Mouse (Mus musculus): Measurements from ENCODE around the gene Lcn5. TPM values are rescaled to one million over a fixed set of nuclear protein-coding genes. Genes with fewer than 3 reads are reported as not detected.

Gene Lcn5
- not detected in 2 replicates for polyA plus RNA-seq (2012)

DNA sequence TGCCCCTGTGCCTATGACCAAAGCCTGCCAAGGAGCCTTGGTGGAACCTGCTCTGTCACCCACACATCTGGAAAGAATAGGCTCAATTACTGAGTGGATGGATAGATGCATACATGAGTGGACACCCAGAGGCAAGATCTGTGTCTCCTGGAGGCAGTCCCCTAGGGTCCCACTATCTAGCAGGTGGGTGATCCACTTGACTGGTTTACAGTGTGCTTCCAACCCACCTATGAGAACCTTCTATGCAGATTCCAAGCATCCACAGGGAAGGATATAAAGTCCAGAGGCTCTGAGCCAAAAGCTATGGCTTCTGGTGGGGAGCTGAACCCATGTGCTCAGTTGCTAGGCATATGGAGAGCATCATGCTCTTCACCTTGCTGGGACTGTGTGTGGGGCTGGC is at the start of gene Lcn5:
Gene Lcn5 (plus strand): TSS at position 301 of the 400 bp plus-strand sequence.
- no peak for TF ChIP-seq GATA1 (IDR thresholded peaks at IDR 0.05; ENCODE audit: low read length)

- TF ChIP-seq GATA1 (IDR thresholded peaks at IDR 0.05; ENCODE audit: low read length) = no peak
These were observed 49.1 kb upstream of the Lcn5 start for GRCm38 (mm10) chr2:25608671-25609070.

GRCm38 (mm10) chr2:25616398-25616797 is 41.4 kb upstream of the Lcn5 start:
- TF ChIP-seq GATA1 (IDR thresholded peaks at IDR 0.05; ENCODE audit: low read length) = no peak

- no peak for TF ChIP-seq GATA1 (IDR thresholded peaks at IDR 0.05; ENCODE audit: low read length)
These were observed 40.2 kb upstream of the Lcn5 start, which contains the start of gene Ccdc183 for GRCm38 (mm10) chr2:25617578-25617977. TSS of gene Ccdc183 (minus strand) at chr2:25617678.

GRCm38 (mm10) chr2:25620386-25620785 is 37.4 kb upstream of the Lcn5 start:
- TF ChIP-seq GATA1 (IDR thresholded peaks at IDR 0.05; ENCODE audit: low read length) = no peak

- TF ChIP-seq GATA1 (IDR thresholded peaks at IDR 0.05; ENCODE audit: low read length) = no peak
These were observed 36.9 kb upstream of the Lcn5 start for GRCm38 (mm10) chr2:25620852-25621228.

GRCm38 (mm10) chr2:25621229-25622200 is 36.2 kb upstream of the Lcn5 start, which contains the start of gene Tmem141:
TSS of gene Tmem141 (minus strand) at chr2:25622005.
- no peak for TF ChIP-seq GATA1 (IDR thresholded peaks at IDR 0.05; ENCODE audit: low read length)

GRCm38 (mm10) chr2:25625986-25626385 is 31.8 kb upstream of the Lcn5 start:
- TF ChIP-seq GATA1 (IDR thresholded peaks at IDR 0.05; ENCODE audit: low read length) = no peak

- no peak for TF ChIP-seq GATA1 (IDR thresholded peaks at IDR 0.05; ENCODE audit: low read length)
These were observed 29.9 kb upstream of the Lcn5 start, which contains the start of gene Fcna for GRCm38 (mm10) chr2:25627811-25628210. TSS of gene Fcna (minus strand) at chr2:25628030.

- TF ChIP-seq GATA1 (IDR thresholded peaks at IDR 0.05; ENCODE audit: low read length) = no peak
These were observed 29.0 kb upstream of the Lcn5 start for GRCm38 (mm10) chr2:25628738-25629137.

- no peak for TF ChIP-seq GATA1 (IDR thresholded peaks at IDR 0.05; ENCODE audit: low read length)
These were observed 24.1 kb upstream of the Lcn5 start for GRCm38 (mm10) chr2:25633616-25634015.

DNA sequence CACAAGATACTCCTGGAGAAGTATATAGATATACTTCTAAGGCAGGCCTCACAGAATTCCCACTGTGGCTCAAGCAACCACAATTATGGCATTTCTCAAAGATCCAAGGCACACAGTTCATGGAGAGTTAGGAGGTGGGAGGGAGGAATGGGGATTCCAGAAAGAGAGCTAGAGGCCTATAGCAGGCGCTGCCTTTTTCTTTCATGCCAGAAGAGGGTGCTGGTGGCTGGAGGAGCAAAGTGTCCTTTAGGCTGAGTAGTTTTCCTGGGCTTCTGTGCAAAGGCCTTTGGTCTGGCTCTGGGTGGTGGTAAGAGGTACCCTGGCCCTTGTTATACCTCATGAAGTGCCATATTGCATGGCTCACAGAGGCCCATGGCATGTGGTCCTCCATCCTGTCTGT is 23.7 kb upstream of the Lcn5 start:
- no peak for TF ChIP-seq GATA1 (IDR thresholded peaks at IDR 0.05; ENCODE audit: low read length)

- no peak for TF ChIP-seq GATA1 (IDR thresholded peaks at IDR 0.05; ENCODE audit: low read length)
These were observed 17.9 kb upstream of the Lcn5 start for GRCm38 (mm10) chr2:25639890-25640289.

- TF ChIP-seq GATA1 (IDR thresholded peaks at IDR 0.05; ENCODE audit: low read length) = no peak
These were observed 4.8 kb upstream of the Lcn5 start, which contains the start of gene Lcn8 for GRCm38 (mm10) chr2:25652902-25653301. TSS of gene Lcn8 (plus strand) at chr2:25653120.

DNA sequence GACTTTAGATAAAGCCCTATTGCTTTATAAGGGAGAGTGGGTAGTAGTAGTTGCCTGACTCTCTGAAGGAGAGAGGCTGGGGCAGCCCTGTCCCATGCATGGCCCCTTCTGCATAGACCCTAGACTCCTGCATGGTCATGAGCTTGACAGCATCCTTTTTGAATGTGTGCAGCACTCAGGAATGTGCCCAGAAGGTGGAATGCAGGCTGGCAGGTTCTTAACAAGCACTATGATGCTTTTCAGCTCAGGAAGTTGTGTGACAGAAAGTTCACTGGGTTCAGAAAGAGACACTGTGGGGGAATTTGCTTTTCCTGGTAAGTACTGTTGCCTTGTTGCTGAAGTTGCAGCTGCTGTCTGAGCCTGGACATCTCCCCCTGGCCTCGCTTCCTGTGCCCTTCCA is 3.2 kb upstream of the Lcn5 start:
- TF ChIP-seq GATA1 (IDR thresholded peaks at IDR 0.05; ENCODE audit: low read length) = no peak

- no peak for TF ChIP-seq GATA1 (IDR thresholded peaks at IDR 0.05; ENCODE audit: low read length)
These were observed 1.1 kb upstream of the Lcn5 start for GRCm38 (mm10) chr2:25656691-25657090.

- TF ChIP-seq GATA1 (IDR thresholded peaks at IDR 0.05; ENCODE audit: low read length) = no peak
These were observed 506 bp upstream of the Lcn5 start for GRCm38 (mm10) chr2:25657246-25657645.

Measured in G1E-ER4 (cell line).